Mouse (Mus musculus): ENCODE results near the gene Il10rb. TPM values are rescaled to one million over a fixed set of nuclear protein-coding genes. Genes with fewer than 3 reads are reported as not detected.
"Not testable (repeated sequence)": the region's sequence is repeated elsewhere in the genome, so short reads cannot be mapped to it uniquely, and the experiment has no call there.

Il10rb gene
- polyA plus RNA-seq, 1 experiment from 2014 or later: 49.5 TPM

- peaks cover 6% of the 10 kb centered on the region for H3K4me1 ChIP-seq
- H3K4me3 ChIP-seq: no peak overlapping the region
- H3K4me2 ChIP-seq: no peak overlapping the region
- no peak overlapping the region for H3K27ac ChIP-seq
- H3K9ac ChIP-seq: no peak overlapping the region
- WGBS: 61% methylated on average over 5 of the region's 5 CpGs
- no peak for ATAC-seq (ENCODE audit: borderline replicate concordance, extremely low read depth, low FRiP score, low TSS enrichment)
- H3K36me3 ChIP-seq: peaks cover 43% of the 10 kb centered on the region
- no peaks in the 10 kb centered on the region for H3K9me3 ChIP-seq
- no peaks in the 10 kb centered on the region for H3K27me3 ChIP-seq
Observed at GRCm38 (mm10) chr16:91427461-91427860, 21.5 kb downstream of the Il10rb start.

DNA sequence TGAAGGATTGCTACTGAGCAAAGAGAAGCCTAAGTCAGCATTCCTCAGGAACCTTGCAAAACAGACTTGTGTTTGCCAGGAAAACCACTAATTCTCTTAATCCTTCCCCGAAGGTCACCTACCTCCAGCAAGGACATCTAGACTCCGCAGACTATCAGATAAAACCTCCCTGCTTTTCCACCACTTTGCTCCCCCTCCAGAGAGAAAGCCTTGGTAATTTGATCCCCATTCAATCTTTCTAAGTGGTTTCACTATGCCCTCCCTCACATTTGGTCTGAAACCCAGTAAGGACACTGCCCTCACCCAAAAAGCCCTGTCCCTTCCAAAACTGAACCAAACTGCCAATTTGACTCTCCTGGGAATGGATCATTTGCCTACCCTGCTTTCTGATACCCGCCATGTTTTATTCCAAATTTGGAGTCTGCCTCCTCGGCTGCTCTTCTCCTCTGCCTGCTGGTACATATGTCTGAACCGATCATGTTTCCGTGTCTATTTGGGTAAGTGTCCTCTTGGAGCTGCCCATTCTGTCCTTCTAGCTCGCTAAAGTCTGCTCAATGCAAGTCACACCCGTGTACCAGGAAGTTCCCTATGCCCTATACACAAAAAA is 22.4 kb downstream of the Il10rb start:
- H3K4me2 ChIP-seq: no peak overlapping the region
- no peak overlapping the region for H3K27ac ChIP-seq
- H3K9me3 ChIP-seq: no peaks in the 10 kb centered on the region
- H3K27me3 ChIP-seq: no peaks in the 10 kb centered on the region
- 67% methylated on average over 8 of the region's 8 CpGs for WGBS
- ATAC-seq (ENCODE audit: borderline replicate concordance, extremely low read depth, low FRiP score, low TSS enrichment): no peak
- H3K36me3 ChIP-seq: peaks cover 35% of the 10 kb centered on the region
- peaks cover 6% of the 10 kb centered on the region for H3K4me1 ChIP-seq
- H3K4me3 ChIP-seq: no peak overlapping the region
- H3K9ac ChIP-seq: no peak overlapping the region

DNA sequence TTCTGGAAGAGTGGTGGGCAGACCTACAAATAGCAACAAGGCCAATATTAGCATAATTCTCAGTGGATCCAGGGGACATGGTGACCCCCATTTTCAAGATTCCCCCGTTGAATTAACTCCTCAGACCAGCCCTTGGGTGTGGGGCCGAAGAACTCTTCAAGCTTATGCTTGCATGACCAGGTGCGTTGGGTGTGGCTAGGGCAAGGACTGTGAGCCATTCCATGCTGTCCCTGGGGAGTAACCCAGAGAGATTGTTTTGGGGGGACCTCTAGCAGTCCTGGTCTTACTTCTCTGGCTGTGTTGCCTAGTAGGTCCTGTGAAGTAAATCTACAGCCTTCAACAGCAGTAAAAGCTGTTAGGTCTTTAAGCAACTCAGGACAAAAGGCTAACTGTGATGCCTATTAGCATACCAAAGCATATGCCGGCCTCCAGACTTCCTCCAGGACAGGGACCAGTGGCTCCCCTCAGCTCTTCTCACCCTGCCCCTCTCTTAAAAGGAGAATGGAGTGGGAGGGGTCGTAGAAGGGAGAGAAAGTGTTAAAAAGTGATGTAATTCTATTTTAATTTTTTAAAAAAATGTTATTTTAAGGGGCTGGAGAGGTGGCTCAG is 26.9 kb downstream of the Il10rb start:
- H3K4me2 ChIP-seq: no peak overlapping the region
- no peak overlapping the region for H3K4me3 ChIP-seq
- WGBS: 50% methylated on average over 5 of the region's 5 CpGs
- H3K27ac ChIP-seq: no peak overlapping the region
- H3K9ac ChIP-seq: no peak overlapping the region
- peaks cover 6% of the 10 kb centered on the region for H3K4me1 ChIP-seq
- ATAC-seq (ENCODE audit: borderline replicate concordance, extremely low read depth, low FRiP score, low TSS enrichment): no peak
- no peaks in the 10 kb centered on the region for H3K9me3 ChIP-seq
- no peaks in the 10 kb centered on the region for H3K27me3 ChIP-seq
- H3K36me3 ChIP-seq: no peaks in the 10 kb centered on the region

- no peak overlapping the region for H3K9ac ChIP-seq
- no peaks in the 10 kb centered on the region for H3K36me3 ChIP-seq
- peaks cover 6% of the 10 kb centered on the region for H3K4me1 ChIP-seq
- H3K4me3 ChIP-seq: no peak overlapping the region
- no peak overlapping the region for H3K27ac ChIP-seq
- WGBS: 37% methylated on average over 8 of the region's 8 CpGs
- no peaks in the 10 kb centered on the region for H3K9me3 ChIP-seq
- no peak overlapping the region for H3K4me2 ChIP-seq
- no peak for ATAC-seq (ENCODE audit: borderline replicate concordance, extremely low read depth, low FRiP score, low TSS enrichment)
- H3K27me3 ChIP-seq: no peaks in the 10 kb centered on the region
Observed at GRCm38 (mm10) chr16:91433329-91433933, 27.5 kb downstream of the Il10rb start.

DNA sequence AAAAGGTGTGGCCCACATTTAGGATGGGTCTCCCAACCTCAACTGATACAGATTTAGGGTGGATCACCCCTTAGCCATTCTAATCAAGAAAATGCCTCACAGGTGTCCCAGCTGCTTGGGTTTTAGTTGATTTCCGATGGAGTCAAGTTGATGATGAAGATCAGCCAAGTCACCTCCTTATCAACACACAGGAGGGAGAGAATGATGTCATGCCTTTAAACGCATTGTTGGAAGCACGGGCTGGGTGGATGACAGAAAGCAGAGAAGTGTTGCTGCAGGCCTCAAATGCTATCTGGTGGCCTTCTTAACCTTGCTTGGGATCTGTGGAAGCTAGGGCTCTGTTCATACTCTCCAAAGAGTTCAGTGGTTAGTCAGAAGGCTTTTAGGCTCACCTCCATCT is 28.2 kb downstream of the Il10rb start:
- Histone ChIP-seq H3K4me1 (peaks cover 6% of the 10 kb centered on the region), H3K4me3 (no peak overlapping the region), H3K9ac (no peak overlapping the region), H3K4me2 (no peak overlapping the region), H3K27ac (no peak overlapping the region), H3K9me3 (no peaks in the 10 kb centered on the region), H3K27me3 (no peaks in the 10 kb centered on the region), H3K36me3 (no peaks in the 10 kb centered on the region)
- no peak for ATAC-seq (ENCODE audit: borderline replicate concordance, extremely low read depth, low FRiP score, low TSS enrichment)
- 83% methylated on average over 3 of the region's 3 CpGs for WGBS

GRCm38 (mm10) chr16:91438081-91438480 is 32.1 kb downstream of the Il10rb start:
- H3K4me1 ChIP-seq: peaks cover 13% of the 10 kb centered on the region
- no peak for ATAC-seq (ENCODE audit: borderline replicate concordance, extremely low read depth, low FRiP score, low TSS enrichment)
- H3K9ac ChIP-seq: no peak overlapping the region
- no peak overlapping the region for H3K27ac ChIP-seq
- no peaks in the 10 kb centered on the region for H3K27me3 ChIP-seq
- no peak overlapping the region for H3K4me2 ChIP-seq
- H3K36me3 ChIP-seq: no peaks in the 10 kb centered on the region
- H3K9me3 ChIP-seq: no peaks in the 10 kb centered on the region
- 66% methylated on average over 3 of the region's 3 CpGs for WGBS
- no peak overlapping the region for H3K4me3 ChIP-seq

- not testable (repeated sequence) for H3K27ac ChIP-seq; H3K36me3 ChIP-seq; ATAC-seq (ENCODE audit: borderline replicate concordance, extremely low read depth, low FRiP score, low TSS enrichment); H3K4me2 ChIP-seq; H3K9ac ChIP-seq; H3K9me3 ChIP-seq; H3K27me3 ChIP-seq; H3K4me3 ChIP-seq
- 38% methylated on average over 1 of the region's 1 CpGs for WGBS
- peaks cover 13% of the 10 kb centered on the region for H3K4me1 ChIP-seq
Observed at GRCm38 (mm10) chr16:91438599-91438998, 32.6 kb downstream of the Il10rb start.

DNA sequence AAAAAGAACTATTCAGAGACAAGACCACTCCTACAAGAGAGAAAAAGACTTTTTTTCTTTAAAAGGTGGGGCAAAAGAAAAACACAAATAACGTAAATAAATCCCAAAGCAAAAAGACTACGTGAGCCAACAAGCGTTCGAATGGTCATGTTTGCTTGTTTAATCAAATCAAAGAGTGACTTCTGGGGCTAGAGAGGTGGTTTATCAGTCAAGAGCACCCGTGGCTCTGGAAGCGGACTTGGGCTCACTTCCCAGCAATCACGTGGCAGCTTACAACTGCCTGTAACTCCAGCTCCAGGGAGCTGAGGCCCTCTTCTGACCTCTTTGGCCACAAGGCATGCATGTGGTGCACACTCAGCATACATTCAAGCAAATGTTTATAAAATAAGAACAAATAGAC is 35.4 kb downstream of the Il10rb start:
- H3K9ac ChIP-seq: no peak overlapping the region
- H3K27me3 ChIP-seq: no peaks in the 10 kb centered on the region
- 9% methylated on average over 7 of the region's 7 CpGs for WGBS
- H3K4me2 ChIP-seq: no peak overlapping the region; the same call in 1 of the 2 replicates
- peaks cover 13% of the 10 kb centered on the region for H3K4me1 ChIP-seq
- H3K27ac ChIP-seq: peak overlapping the region; percentile 46; the same call in 1 of the 2 replicates
- ATAC-seq (ENCODE audit: borderline replicate concordance, extremely low read depth, low FRiP score, low TSS enrichment): peak; percentile 89; the same call in 1 of the 2 replicates
- no peak overlapping the region for H3K4me3 ChIP-seq
- no peaks in the 10 kb centered on the region for H3K36me3 ChIP-seq
- no peaks in the 10 kb centered on the region for H3K9me3 ChIP-seq

DNA sequence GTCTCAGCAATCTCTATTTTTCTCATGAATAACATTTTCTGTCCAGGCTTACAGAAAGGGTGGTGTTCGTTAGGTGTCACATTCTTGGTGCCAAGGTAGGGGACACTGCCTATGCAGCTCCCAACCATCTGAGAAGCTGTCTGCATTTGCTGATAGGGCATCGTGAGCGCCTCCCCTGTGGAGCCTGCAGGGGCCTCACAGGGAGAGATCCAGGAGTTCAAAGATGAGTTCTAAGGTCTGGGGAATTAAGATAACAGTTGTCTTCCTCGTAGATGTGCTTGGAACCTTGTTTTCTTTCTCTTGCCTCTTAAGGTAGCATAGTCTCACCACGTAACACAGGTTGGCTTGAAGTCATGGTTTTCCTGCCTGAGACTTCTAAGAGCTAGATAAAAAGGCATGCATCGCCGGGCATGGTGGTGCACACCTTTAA is 35.9 kb downstream of the Il10rb start:
- Histone ChIP-seq H3K36me3 (no peaks in the 10 kb centered on the region), H3K4me1 (peaks cover 13% of the 10 kb centered on the region), H3K9me3 (no peaks in the 10 kb centered on the region), H3K4me3 (no peak overlapping the region), H3K27me3 (no peaks in the 10 kb centered on the region), H3K4me2 (no peak overlapping the region; the same call in 1 of the 2 replicates), H3K27ac (peak overlapping the region; percentile 46), H3K9ac (no peak overlapping the region)
- WGBS: 71% methylated on average over 7 of the region's 7 CpGs
- peak; percentile 86; the same call in 1 of the 2 replicates for ATAC-seq (ENCODE audit: borderline replicate concordance, extremely low read depth, low FRiP score, low TSS enrichment)

GRCm38 (mm10) chr16:91442446-91442845 is 36.5 kb downstream of the Il10rb start:
- no peak for ATAC-seq (ENCODE audit: borderline replicate concordance, extremely low read depth, low FRiP score, low TSS enrichment)
- H3K27ac ChIP-seq: no peak overlapping the region
- 63% methylated on average over 4 of the region's 4 CpGs for WGBS

DNA sequence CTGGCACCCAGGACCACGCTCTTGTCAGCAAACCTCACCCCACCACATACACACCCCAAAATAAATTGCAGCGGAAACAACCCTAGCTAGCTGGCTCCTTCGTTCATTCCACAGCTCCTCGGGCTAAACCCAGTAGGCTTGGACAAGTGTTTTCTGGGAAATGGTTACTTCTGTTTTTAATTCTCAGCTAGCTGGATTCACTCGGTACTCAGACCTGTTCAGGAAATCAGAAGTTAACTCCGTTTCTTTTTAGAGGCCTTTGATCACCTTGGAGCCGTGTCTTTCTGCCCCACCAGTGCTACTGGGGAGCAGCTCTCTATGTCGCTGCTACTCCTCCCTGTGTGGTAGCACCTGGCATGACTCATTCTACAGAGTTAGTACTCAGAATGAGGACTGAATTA is 37.2 kb downstream of the Il10rb start:
- Histone ChIP-seq H3K27ac (no peak overlapping the region), H3K36me3 (no peaks in the 10 kb centered on the region), H3K27me3 (no peaks in the 10 kb centered on the region), H3K9ac (no peak overlapping the region), H3K4me3 (no peak overlapping the region), H3K9me3 (no peaks in the 10 kb centered on the region), H3K4me1 (peaks cover 22% of the 10 kb centered on the region), H3K4me2 (no peak overlapping the region)
- WGBS: 73% methylated on average over 8 of the region's 8 CpGs
- no peak for ATAC-seq (ENCODE audit: borderline replicate concordance, extremely low read depth, low FRiP score, low TSS enrichment)

More at GRCm38 (mm10) chr16:91442446-91442845, 36.5 kb downstream of the Il10rb start:
- Histone ChIP-seq H3K36me3 (no peaks in the 10 kb centered on the region), H3K4me2 (no peak overlapping the region), H3K9ac (no peak overlapping the region), H3K4me1 (peaks cover 19% of the 10 kb centered on the region), H3K4me3 (no peak overlapping the region), H3K27me3 (no peaks in the 10 kb centered on the region), H3K9me3 (no peaks in the 10 kb centered on the region)

DNA sequence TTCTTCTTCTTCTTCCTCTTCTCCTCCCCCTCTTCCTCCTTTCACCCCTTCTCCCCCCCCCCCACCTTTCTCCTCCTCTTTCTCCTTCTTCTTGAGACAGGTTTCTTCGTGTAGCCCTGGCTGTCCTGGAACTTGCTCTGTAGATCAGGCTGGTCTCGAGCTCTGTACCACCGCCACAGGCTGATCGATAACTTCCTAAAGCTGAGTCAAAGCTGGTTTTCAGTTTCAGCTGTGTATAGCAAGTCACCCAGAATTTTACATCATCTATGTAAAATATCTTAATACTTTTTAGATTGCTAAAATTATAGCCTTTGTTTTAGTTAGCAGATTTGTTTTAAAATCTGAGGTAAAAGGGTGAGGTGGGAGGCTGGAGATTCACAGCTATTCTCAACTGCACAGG is 38.9 kb downstream of the Il10rb start:
- H3K4me3 ChIP-seq: no peak overlapping the region
- H3K27me3 ChIP-seq: no peaks in the 10 kb centered on the region
- H3K27ac ChIP-seq: no peak overlapping the region
- ATAC-seq (ENCODE audit: borderline replicate concordance, extremely low read depth, low FRiP score, low TSS enrichment): no peak
- peaks cover 22% of the 10 kb centered on the region for H3K4me1 ChIP-seq
- no peaks in the 10 kb centered on the region for H3K36me3 ChIP-seq
- 76% methylated on average over 4 of the region's 4 CpGs for WGBS
- no peaks in the 10 kb centered on the region for H3K9me3 ChIP-seq
- H3K4me2 ChIP-seq: no peak overlapping the region
- no peak overlapping the region for H3K9ac ChIP-seq

All from lung, embryonic 15.5 days (tissue).